10 mouse cellular contexts compared by ENCODE assay signal in genomic region chr11:104197861-104198260, GRCm38 (mm10). TPM values are rescaled to one million over a fixed set of nuclear protein-coding genes. Genes with fewer than 3 reads are reported as not detected.
DNase-seq lines count a peak whose midpoint lies in the region; ATAC-seq and TF ChIP-seq lines count a peak whose summit lies in the region.
"Had no signal": no experiment of that assay in that cellular context is flagged by ENCODE, and none has a peak within 500 bp of the region (broad histone marks: within the 10 kb centered on the region; RNA-seq: fewer than 3 reads in every experiment).

No protein-coding gene starts in this region.

- H3K4me2 ChIP-seq in hindbrain, embryonic 13.5 days = no peak overlapping the region
- H3K4me2 ChIP-seq in midbrain, postnatal 0 days (ENCODE audit: low read depth, low read length, poor library complexity, severe bottlenecking) = no peak overlapping the region

- DNase-seq in hindbrain, embryonic 10.5 days (ENCODE audit: low spot score) = peak; percentile 51
- DNase-seq in 3T3-L1 (ENCODE audit: low read depth, low spot score) = peak; percentile 28
- peak; percentile 76 for DNase-seq in adrenal gland, postnatal 10 days
- peak; percentile 74 for DNase-seq in limb, embryonic 10.5 days (ENCODE audit: low spot score)
- no peak for DNase-seq in right cerebral cortex, postnatal 25 days
- DNase-seq in frontal cortex, postnatal 25 days (ENCODE audit: low spot score in 2 of 2) = no peak
- no peak for DNase-seq in midbrain, postnatal 0 days (ENCODE audit: low spot score)

- H3K27ac ChIP-seq in hindbrain, embryonic 10.5 days = no peak overlapping the region
- no peak overlapping the region for H3K27ac ChIP-seq in hindbrain, embryonic 13.5 days
- no peak overlapping the region for H3K27ac ChIP-seq in limb, embryonic 10.5 days
- H3K27ac ChIP-seq in midbrain, postnatal 0 days (ENCODE audit: low read depth, low read length) = no peak overlapping the region

- peaks cover 12% of the 10 kb centered on the region; the same call in 1 of the 2 replicates for H3K9me3 ChIP-seq in hindbrain, embryonic 10.5 days
- H3K9me3 ChIP-seq in hindbrain, embryonic 13.5 days = peaks cover 12% of the 10 kb centered on the region; the same call in 1 of the 2 replicates
- no peaks in the 10 kb centered on the region for H3K9me3 ChIP-seq in limb, embryonic 10.5 days (replicated peaks)
- H3K9me3 ChIP-seq in midbrain, postnatal 0 days (ENCODE audit: low read length) = 0 out of 2 replicates have a peak, but pooled peaks cover 3% of the 10 kb centered on the region

- no peak overlapping the region for H3K9ac ChIP-seq in hindbrain, embryonic 13.5 days
- no peak overlapping the region for H3K9ac ChIP-seq in midbrain, postnatal 0 days (replicated peaks; ENCODE audit: low read length, poor library complexity, severe bottlenecking)

- no peaks in the 10 kb centered on the region for H3K36me3 ChIP-seq in hindbrain, embryonic 10.5 days
- H3K36me3 ChIP-seq in hindbrain, embryonic 13.5 days = no peaks in the 10 kb centered on the region
- H3K36me3 ChIP-seq in limb, embryonic 10.5 days = no peaks in the 10 kb centered on the region
- H3K36me3 ChIP-seq in midbrain, postnatal 0 days (ENCODE audit: insufficient read depth, low read length) = no peaks in the 10 kb centered on the region

- 11% methylated on average over 10 of the region's 10 CpGs for WGBS in hindbrain, embryonic 10.5 days
- WGBS in hindbrain, embryonic 13.5 days = 11% methylated on average over 10 of the region's 10 CpGs
- 8% methylated on average over 10 of the region's 10 CpGs for WGBS in limb, embryonic 10.5 days
- WGBS in midbrain, postnatal 0 days = 15% methylated on average over 10 of the region's 10 CpGs

- no peaks in the 10 kb centered on the region for H3K4me1 ChIP-seq in hindbrain, embryonic 10.5 days (replicated peaks)
- no peaks in the 10 kb centered on the region for H3K4me1 ChIP-seq in hindbrain, embryonic 13.5 days (replicated peaks)
- H3K4me1 ChIP-seq in limb, embryonic 10.5 days = no peaks in the 10 kb centered on the region
- H3K4me1 ChIP-seq in midbrain, postnatal 0 days (ENCODE audit: insufficient read depth, low read length) = no peaks in the 10 kb centered on the region

- no peak for TF ChIP-seq CTCF in midbrain, postnatal 0 days (IDR thresholded peaks at IDR 0.05)

- peaks cover 17% of the 10 kb centered on the region for H3K27me3 ChIP-seq in hindbrain, embryonic 10.5 days (ENCODE audit: insufficient read depth, poor library complexity, severe bottlenecking)
- peaks cover 35% of the 10 kb centered on the region for H3K27me3 ChIP-seq in hindbrain, embryonic 13.5 days
- peaks cover 16% of the 10 kb centered on the region; the same call in 1 of the 2 replicates for H3K27me3 ChIP-seq in limb, embryonic 10.5 days (ENCODE audit: low read depth, poor library complexity, severe bottlenecking)
- H3K27me3 ChIP-seq in midbrain, postnatal 0 days (ENCODE audit: insufficient read depth, low read length) = peaks cover 5% of the 10 kb centered on the region; the same call in 1 of the 2 replicates

- ATAC-seq in hindbrain, embryonic 13.5 days (ENCODE audit: low FRiP score) = no peak
- ATAC-seq in midbrain, postnatal 0 days (ENCODE audit: low FRiP score) = no peak
- ATAC-seq: intestine, postnatal 0 days had no signal

- no peak overlapping the region for H3K4me3 ChIP-seq in hindbrain, embryonic 10.5 days
- H3K4me3 ChIP-seq in hindbrain, embryonic 13.5 days = no peak overlapping the region
- no peak overlapping the region for H3K4me3 ChIP-seq in limb, embryonic 10.5 days
- no peak overlapping the region for H3K4me3 ChIP-seq in midbrain, postnatal 0 days (ENCODE audit: low read depth, low read length)

RNA-seq across cellular contexts. Expression of gene Sppl2c, which starts 11.7 kb away (rescaled TPM):
- not detected in 2 replicates for polyA plus RNA-seq in hindbrain, embryonic 10.5 days (2016; fragmentation: Nextera tagmentation; extraction: Ambion mirVana)
- polyA plus RNA-seq in hindbrain, embryonic 13.5 days (2015; fragmentation: Nextera tagmentation; extraction: Ambion mirVana) = not detected in 2 replicates
- not detected for total RNA-seq in adrenal gland, postnatal 10 days (2021)
- not detected in 2 replicates for polyA plus RNA-seq in limb, embryonic 10.5 days (2016; fragmentation: Nextera tagmentation; extraction: Ambion mirVana)
- not detected in 2 replicates for total RNA-seq in midbrain, postnatal 0 days (2014; rRNA removed)
- not detected in 2 replicates for polyA plus RNA-seq in midbrain, postnatal 0 days (2015; fragmentation: Nextera tagmentation; extraction: Ambion mirVana)
- polyA plus RNA-seq: intestine, postnatal 0 days; stomach, embryonic 16.5 days had no signal

RNA-seq across cellular contexts. Expression of gene Mapt, which starts 33.3 kb away (rescaled TPM):
- polyA plus RNA-seq in hindbrain, embryonic 10.5 days (2016; fragmentation: Nextera tagmentation; extraction: Ambion mirVana) = 23.3 and 67.7 TPM in 2 replicates
- polyA plus RNA-seq in hindbrain, embryonic 13.5 days (2015; fragmentation: Nextera tagmentation; extraction: Ambion mirVana) = 711 and 738 TPM in 2 replicates
- 10 to 100 TPM; 50.9 to 69.5 TPM for total RNA-seq in adrenal gland, postnatal 10 days (2021)
- polyA plus RNA-seq in limb, embryonic 10.5 days (2016; fragmentation: Nextera tagmentation; extraction: Ambion mirVana) = 0.95 and 0.97 TPM in 2 replicates
- 673 and 700 TPM in 2 replicates for total RNA-seq in midbrain, postnatal 0 days (2014; rRNA removed)
- 1,369 and 1,377 TPM in 2 replicates for polyA plus RNA-seq in midbrain, postnatal 0 days (2015; fragmentation: Nextera tagmentation; extraction: Ambion mirVana)

Comparison
In these comparisons a context has a peak if more than half of its experiments do, and no peak if none do; other contexts are left out.
1. DNase-seq: peak in hindbrain, embryonic 10.5 days (single experiment), 3T3-L1 (single experiment), adrenal gland, postnatal 10 days (single experiment) and limb, embryonic 10.5 days (single experiment); none in right cerebral cortex, postnatal 25 days (single experiment), frontal cortex, postnatal 25 days (0 of 2) and midbrain, postnatal 0 days (single experiment).
2. RNA of gene Mapt, which starts 33.3 kb away (polyA plus RNA-seq): 1,369 to 1,377 TPM in midbrain, postnatal 0 days, 711 to 738 TPM in hindbrain, embryonic 13.5 days and 23.3 to 67.7 TPM in hindbrain, embryonic 10.5 days; 0.95 to 0.97 TPM in limb, embryonic 10.5 days; every median in the first group is over 10 times any median in the second.